Mouse (Mus musculus): ENCODE results near the gene Tex261. TPM values are rescaled to one million over a fixed set of nuclear protein-coding genes. Genes with fewer than 3 reads are reported as not detected.

Tex261 gene
- polyA plus RNA-seq, 1 experiment = 82.0 TPM

DNA sequence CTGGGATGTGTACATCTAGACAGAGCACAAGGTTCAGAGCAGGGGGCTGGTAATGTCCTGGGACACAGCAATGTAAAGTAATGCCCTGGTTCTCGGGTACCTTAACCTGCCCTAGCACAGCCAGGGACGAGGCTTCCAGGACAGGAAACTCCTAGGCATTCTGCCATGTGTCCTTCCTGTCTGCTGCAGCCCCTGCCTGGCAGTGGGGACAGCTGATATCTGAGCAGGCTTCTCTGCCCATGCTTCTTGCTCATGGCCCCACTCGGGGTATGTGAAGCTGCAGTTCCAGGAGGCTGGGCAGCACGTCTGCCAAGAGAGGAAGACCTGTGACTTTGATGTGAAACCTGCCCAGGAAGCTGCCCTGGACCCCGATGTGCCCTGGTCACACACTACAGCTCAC, 7.1 kb downstream of the Tex261 start:
- H3K79me3 ChIP-seq (ENCODE audit: low read depth) = no peaks in the 10 kb centered on the region
- H3K79me2 ChIP-seq (ENCODE audit: control insufficient read depth, insufficient read depth) = peaks cover 9% of the 10 kb centered on the region
- H3K36me3 ChIP-seq (ENCODE audit: control insufficient read depth, insufficient read depth) = peaks cover 20% of the 10 kb centered on the region
- no peak for TF ChIP-seq CEBPB (IDR thresholded peaks at IDR 0.05; ENCODE audit: low read depth)
- TF ChIP-seq FOSL1 (IDR thresholded peaks at IDR 0.05; ENCODE audit: insufficient read depth, low read length, poor library complexity, severe bottlenecking) = no peak
- no peak for TF ChIP-seq CTCF (IDR thresholded peaks at IDR 0.05; ENCODE audit: control insufficient read depth, insufficient read depth, insufficient read length)
- TF ChIP-seq MAX (IDR thresholded peaks at IDR 0.05) = no peak
- no peak for TF ChIP-seq MYOG (IDR thresholded peaks at IDR 0.05; ENCODE audit: control insufficient read depth, extremely low read depth, insufficient read length)
- no peak for TF ChIP-seq USF1 (IDR thresholded peaks at IDR 0.05; ENCODE audit: low read depth)
- TF ChIP-seq MYOD1 (IDR thresholded peaks at IDR 0.05; ENCODE audit: control insufficient read depth, insufficient read length, low read depth) = no peak
- H3K4me3 ChIP-seq (ENCODE audit: insufficient read depth, poor library complexity, severe bottlenecking) = no peak overlapping the region
- H3K27me3 ChIP-seq (ENCODE audit: control insufficient read depth, insufficient read depth, insufficient read length) = no peaks in the 10 kb centered on the region
- H3ac ChIP-seq (ENCODE audit: control insufficient read depth, insufficient read length, low read depth) = no peak overlapping the region

DNA sequence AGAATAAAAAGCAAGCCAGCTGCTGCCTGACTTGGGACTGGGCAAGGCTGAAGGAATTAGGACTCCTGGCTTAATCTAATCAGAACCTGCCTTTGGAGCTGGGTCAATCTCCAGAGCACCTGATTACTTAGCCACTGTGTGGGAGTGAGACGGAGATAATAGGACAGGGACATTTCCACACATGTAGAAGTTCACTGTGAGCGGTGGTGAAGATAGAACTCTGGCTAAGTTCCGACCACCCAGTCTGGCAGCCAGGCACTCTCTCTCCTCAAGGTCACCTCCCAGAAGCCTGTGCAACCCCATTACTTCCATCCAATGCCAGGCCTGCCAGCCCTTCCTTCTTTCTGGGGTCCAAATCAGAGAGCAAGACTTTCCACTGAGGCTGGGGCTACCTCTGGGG, 8.6 kb downstream of the Tex261 start:
- Histone ChIP-seq H3K4me3 (ENCODE audit: insufficient read depth, poor library complexity, severe bottlenecking) (no peak overlapping the region), H3K79me3 (ENCODE audit: low read depth) (no peaks in the 10 kb centered on the region), H3K27me3 (ENCODE audit: control insufficient read depth, insufficient read depth, insufficient read length) (no peaks in the 10 kb centered on the region), H3ac (ENCODE audit: control insufficient read depth, insufficient read length, low read depth) (no peak overlapping the region), H3K79me2 (ENCODE audit: control insufficient read depth, insufficient read depth) (no peaks in the 10 kb centered on the region), H3K36me3 (ENCODE audit: control insufficient read depth, insufficient read depth) (peaks cover 8% of the 10 kb centered on the region)
- no peak for TF ChIP-seq MYOD1 (IDR thresholded peaks at IDR 0.05; ENCODE audit: control insufficient read depth, insufficient read length, low read depth)
- TF ChIP-seq CEBPB (IDR thresholded peaks at IDR 0.05; ENCODE audit: low read depth) = no peak
- no peak for TF ChIP-seq FOSL1 (IDR thresholded peaks at IDR 0.05; ENCODE audit: insufficient read depth, low read length, poor library complexity, severe bottlenecking)
- TF ChIP-seq CTCF (IDR thresholded peaks at IDR 0.05; ENCODE audit: control insufficient read depth, insufficient read depth, insufficient read length) = no peak
- TF ChIP-seq MAX (IDR thresholded peaks at IDR 0.05) = no peak
- no peak for TF ChIP-seq MYOG (IDR thresholded peaks at IDR 0.05; ENCODE audit: control insufficient read depth, extremely low read depth, insufficient read length)
- TF ChIP-seq USF1 (IDR thresholded peaks at IDR 0.05; ENCODE audit: low read depth) = no peak

DNA sequence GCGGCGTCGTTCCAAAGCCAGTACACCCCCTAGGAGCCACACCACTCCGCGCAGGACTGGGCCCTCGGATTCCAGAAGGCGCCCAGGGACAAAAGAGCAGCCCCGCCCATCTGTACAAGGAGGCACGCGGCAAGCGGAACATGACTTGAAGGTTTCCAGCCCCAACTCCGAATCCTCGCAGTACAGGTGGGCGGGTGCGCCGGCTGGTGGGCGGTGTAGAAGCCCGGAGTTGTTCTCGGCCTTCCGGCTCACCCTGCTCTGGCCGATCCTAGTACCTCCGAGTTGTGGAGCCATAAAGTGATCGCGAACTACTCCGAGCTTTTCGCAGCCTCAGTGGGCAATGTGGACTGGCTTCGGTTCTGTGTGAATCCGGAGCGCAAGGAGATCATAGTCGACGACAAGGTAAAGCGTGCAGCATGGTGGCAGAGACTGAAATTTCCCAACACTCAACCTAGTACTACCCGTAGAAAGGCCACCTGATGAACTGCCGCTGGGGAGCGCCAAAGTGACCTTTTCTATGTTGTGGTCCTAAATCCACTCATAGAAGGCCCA, 12.7 kb downstream of the Tex261 start:
- Histone ChIP-seq H3K79me3 (ENCODE audit: low read depth) (no peaks in the 10 kb centered on the region), H3K4me3 (ENCODE audit: insufficient read depth, poor library complexity, severe bottlenecking) (no peak overlapping the region), H3K36me3 (ENCODE audit: control insufficient read depth, insufficient read depth) (no peaks in the 10 kb centered on the region), H3ac (ENCODE audit: control insufficient read depth, insufficient read length, low read depth) (no peak overlapping the region), H3K27me3 (ENCODE audit: control insufficient read depth, insufficient read depth, insufficient read length) (peaks cover 4% of the 10 kb centered on the region), H3K79me2 (ENCODE audit: control insufficient read depth, insufficient read depth) (no peaks in the 10 kb centered on the region)
- TF ChIP-seq CTCF (IDR thresholded peaks at IDR 0.05; ENCODE audit: control insufficient read depth, insufficient read depth, insufficient read length) (no peak), FOSL1 (IDR thresholded peaks at IDR 0.05; ENCODE audit: insufficient read depth, low read length, poor library complexity, severe bottlenecking) (no peak), MYOD1 (IDR thresholded peaks at IDR 0.05; ENCODE audit: control insufficient read depth, insufficient read length, low read depth) (no peak), MAX (IDR thresholded peaks at IDR 0.05) (no peak)

DNA sequence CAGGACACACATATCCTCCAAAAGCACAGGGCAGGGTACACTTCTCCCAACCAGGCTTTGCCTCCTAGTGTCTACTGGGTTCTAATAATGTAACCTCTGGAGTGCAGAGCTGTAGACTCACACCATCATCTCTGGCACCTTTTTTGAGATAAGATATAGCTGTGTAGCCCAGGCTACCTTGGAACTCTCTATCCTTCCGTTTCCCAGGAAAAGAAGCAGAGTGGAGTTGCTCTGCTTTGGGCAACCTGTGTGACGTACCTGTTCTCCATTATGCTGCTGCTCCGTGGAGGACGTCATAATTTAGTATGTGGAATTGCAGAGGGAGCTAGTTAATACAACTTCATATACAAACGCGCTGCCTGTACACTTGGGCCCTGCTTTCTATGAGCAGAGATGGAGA, 13.3 kb downstream of the Tex261 start, which contains the start of gene Ankrd53:
Gene Ankrd53, plus strand, starts transcription at position 301 of the 400 bp plus-strand sequence.
- Histone ChIP-seq H3K36me3 (ENCODE audit: control insufficient read depth, insufficient read depth) (no peaks in the 10 kb centered on the region), H3K4me3 (ENCODE audit: insufficient read depth, poor library complexity, severe bottlenecking) (no peak within 1 kb of the TSS), H3K27me3 (ENCODE audit: control insufficient read depth, insufficient read depth, insufficient read length) (peaks cover 10% of the 10 kb centered on the region), H3ac (ENCODE audit: control insufficient read depth, insufficient read length, low read depth) (no peak within 1 kb of the TSS), H3K79me3 (ENCODE audit: low read depth) (no peaks in the 10 kb centered on the region), H3K79me2 (ENCODE audit: control insufficient read depth, insufficient read depth) (no peaks in the 10 kb centered on the region)
- TF ChIP-seq MYOD1 (IDR thresholded peaks at IDR 0.05; ENCODE audit: control insufficient read depth, insufficient read length, low read depth) = no peak
- no peak for TF ChIP-seq CTCF (IDR thresholded peaks at IDR 0.05; ENCODE audit: control insufficient read depth, insufficient read depth, insufficient read length)
- no peak for TF ChIP-seq USF1 (IDR thresholded peaks at IDR 0.05; ENCODE audit: low read depth)
- TF ChIP-seq MAX (IDR thresholded peaks at IDR 0.05) = no peak
- TF ChIP-seq FOSL1 (IDR thresholded peaks at IDR 0.05; ENCODE audit: insufficient read depth, low read length, poor library complexity, severe bottlenecking) = no peak
- TF ChIP-seq CEBPB (IDR thresholded peaks at IDR 0.05; ENCODE audit: low read depth) = no peak
- no peak for TF ChIP-seq MYOG (IDR thresholded peaks at IDR 0.05; ENCODE audit: control insufficient read depth, extremely low read depth, insufficient read length)

DNA sequence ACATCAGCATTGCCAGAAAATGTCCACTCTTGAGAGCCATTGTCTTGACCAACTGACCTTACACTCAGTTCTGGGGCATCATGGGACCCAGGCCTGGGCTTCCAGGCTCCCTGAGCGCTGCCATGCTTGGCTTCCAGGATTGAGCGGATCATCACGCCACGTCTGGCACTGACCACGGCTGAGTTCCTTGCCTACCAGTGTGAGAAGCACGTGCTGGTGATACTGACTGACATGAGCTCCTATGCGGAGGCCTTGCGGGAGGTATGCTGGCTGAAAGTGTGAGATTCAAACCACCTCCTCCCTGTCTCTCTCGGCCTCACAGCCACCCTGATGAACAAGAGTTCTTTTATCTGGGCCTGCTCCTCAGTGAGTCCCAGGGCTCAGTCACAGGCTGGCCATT, 19.6 kb downstream of the Tex261 start:
- H3K79me3 ChIP-seq (ENCODE audit: low read depth) = no peaks in the 10 kb centered on the region

More for the DNA sequence above, 19.6 kb downstream of the Tex261 start:
- TF ChIP-seq FOSL1 (IDR thresholded peaks at IDR 0.05; ENCODE audit: insufficient read depth, low read length, poor library complexity, severe bottlenecking) = no peak
- TF ChIP-seq MAX (IDR thresholded peaks at IDR 0.05) = no peak
- TF ChIP-seq USF1 (IDR thresholded peaks at IDR 0.05; ENCODE audit: low read depth) = no peak
- no peak for TF ChIP-seq CTCF (IDR thresholded peaks at IDR 0.05; ENCODE audit: control insufficient read depth, insufficient read depth, insufficient read length)
- no peak for TF ChIP-seq CEBPB (IDR thresholded peaks at IDR 0.05; ENCODE audit: low read depth)
- no peak for TF ChIP-seq MYOG (IDR thresholded peaks at IDR 0.05; ENCODE audit: control insufficient read depth, extremely low read depth, insufficient read length)
- TF ChIP-seq MYOD1 (IDR thresholded peaks at IDR 0.05; ENCODE audit: control insufficient read depth, insufficient read length, low read depth) = no peak
- no peaks in the 10 kb centered on the region for H3K36me3 ChIP-seq (ENCODE audit: control insufficient read depth, insufficient read depth)
- H3K27me3 ChIP-seq (ENCODE audit: control insufficient read depth, insufficient read depth, insufficient read length) = peaks cover 64% of the 10 kb centered on the region
- H3K4me3 ChIP-seq (ENCODE audit: insufficient read depth, poor library complexity, severe bottlenecking) = no peak overlapping the region
- H3K79me2 ChIP-seq (ENCODE audit: control insufficient read depth, insufficient read depth) = no peaks in the 10 kb centered on the region
- no peak overlapping the region for H3ac ChIP-seq (ENCODE audit: control insufficient read depth, insufficient read length, low read depth)

Measured in C2C12 (cell line).